Mouse (Mus musculus) bone marrow, adult 2 months (tissue): ENCODE measurements around the gene Tnfaip8l3.

Source experiments
- CTCF ChIP-seq: fragments of 200-500 bp; IDR thresholded peaks from 2 replicates; pipeline ENCODE4 v1.5.1; 2011; ENCODE audit warnings: low read length, control low read depth; ENCODE audit not compliant: control insufficient read depth, insufficient read depth
- POLR2A ChIP-seq: fragments of 200-500 bp; IDR thresholded peaks from 2 replicates; pipeline ENCODE4 v1.6.1; 2011; ENCODE audit warnings: low read depth, mild to moderate bottlenecking, control low read depth, low read length, borderline replicate concordance; ENCODE audit not compliant: control insufficient read depth

- TF ChIP-seq CTCF = no peak
- TF ChIP-seq POLR2A = no peak
Observed at GRCm38 (mm10) chr9:54064836-54065235, 3.4 kb downstream of the Tnfaip8l3 start.
